ENCODE assay signal across 7 mouse cellular contexts in genomic region chr12:55820119-55820660, GRCm38 (mm10). TPM values are rescaled to one million over a fixed set of nuclear protein-coding genes. Genes with fewer than 3 reads are reported as not detected.
DNase-seq lines count a peak whose midpoint lies in the region; ATAC-seq lines count a peak whose summit lies in the region.

No protein-coding gene starts in this region.

- peaks cover 5% of the 10 kb centered on the region for H3K4me1 ChIP-seq in embryonic facial prominence, embryonic 10.5 days
- no peaks in the 10 kb centered on the region for H3K4me1 ChIP-seq in heart, embryonic 10.5 days
- peaks cover 3% of the 10 kb centered on the region; the same call in 1 of the 2 replicates for H3K4me1 ChIP-seq in kidney, embryonic 15.5 days
- no peaks in the 10 kb centered on the region for H3K4me1 ChIP-seq in lung, embryonic 15.5 days

- H3K9ac ChIP-seq in kidney, embryonic 15.5 days = peak overlapping the region; percentile 88
- H3K9ac ChIP-seq in lung, embryonic 15.5 days = peak overlapping the region; percentile 85

- WGBS in embryonic facial prominence, embryonic 10.5 days = under 1% methylated on average over 35 of the region's 35 CpGs
- under 1% methylated on average over 35 of the region's 35 CpGs for WGBS in heart, embryonic 10.5 days
- whole genome bisulfite sequencing in kidney, embryonic 15.5 days = under 1% methylated on average over 35 of the region's 35 CpGs
- under 1% methylated on average over 35 of the region's 35 CpGs for WGBS in lung, embryonic 15.5 days

- H3K4me2 ChIP-seq in kidney, embryonic 15.5 days = peak overlapping the region; percentile 81
- peak overlapping the region; percentile 75 for H3K4me2 ChIP-seq in lung, embryonic 15.5 days

- H3K4me3 ChIP-seq in embryonic facial prominence, embryonic 10.5 days = peak overlapping the region; percentile 90
- peak overlapping the region; percentile 90 for H3K4me3 ChIP-seq in heart, embryonic 10.5 days
- peak overlapping the region; percentile 81 for H3K4me3 ChIP-seq in kidney, embryonic 15.5 days (replicated peaks)
- H3K4me3 ChIP-seq in lung, embryonic 15.5 days = peak overlapping the region; percentile 84

- ATAC-seq in CD4-positive, CD25-positive, alpha-beta regulatory T cell, adult 4 months = peak; percentile 22
- ATAC-seq in kidney, embryonic 15.5 days (replicated peaks; ENCODE audit: low FRiP score) = peak; percentile 3; the same call in 1 of the 2 replicates
- peak; percentile 58 for ATAC-seq in lung, embryonic 15.5 days (ENCODE audit: borderline replicate concordance, extremely low read depth, low FRiP score, low TSS enrichment)

- peak overlapping the region; percentile 93 for H3K27ac ChIP-seq in embryonic facial prominence, embryonic 10.5 days (replicated peaks)
- H3K27ac ChIP-seq in heart, embryonic 10.5 days = peak overlapping the region; percentile 95
- peak overlapping the region; percentile 96 for H3K27ac ChIP-seq in kidney, embryonic 15.5 days
- H3K27ac ChIP-seq in lung, embryonic 15.5 days = peak overlapping the region; percentile 94

- no peaks in the 10 kb centered on the region for H3K36me3 ChIP-seq in embryonic facial prominence, embryonic 10.5 days (replicated peaks)
- H3K36me3 ChIP-seq in heart, embryonic 10.5 days = no peaks in the 10 kb centered on the region
- H3K36me3 ChIP-seq in kidney, embryonic 15.5 days = no peaks in the 10 kb centered on the region
- no peaks in the 10 kb centered on the region for H3K36me3 ChIP-seq in lung, embryonic 15.5 days

- peak; percentile 71 for DNase-seq in Muller cell, postnatal 12 days (ENCODE audit: inconsistent ontology term)
- DNase-seq in embryonic facial prominence, embryonic 10.5 days (ENCODE audit: low spot score) = no peak
- DNase-seq in heart, embryonic 10.5 days (ENCODE audit: low spot score) = peak; percentile 83
- peak; percentile 36 to 59 for DNase-seq in right cerebral cortex, adult 2 months (ENCODE audit: low spot score in 2 of 2)

- H3K9me3 ChIP-seq in embryonic facial prominence, embryonic 10.5 days = no peaks in the 10 kb centered on the region
- H3K9me3 ChIP-seq in heart, embryonic 10.5 days = no peaks in the 10 kb centered on the region
- no peaks in the 10 kb centered on the region for H3K9me3 ChIP-seq in kidney, embryonic 15.5 days (replicated peaks)
- H3K9me3 ChIP-seq in lung, embryonic 15.5 days = no peaks in the 10 kb centered on the region

- H3K27me3 ChIP-seq in embryonic facial prominence, embryonic 10.5 days (replicated peaks; ENCODE audit: low read depth, poor library complexity, severe bottlenecking) = no peaks in the 10 kb centered on the region
- H3K27me3 ChIP-seq in heart, embryonic 10.5 days (ENCODE audit: insufficient read depth, poor library complexity, severe bottlenecking) = no peaks in the 10 kb centered on the region
- H3K27me3 ChIP-seq in kidney, embryonic 15.5 days = no peaks in the 10 kb centered on the region
- H3K27me3 ChIP-seq in lung, embryonic 15.5 days = no peaks in the 10 kb centered on the region

RNA-seq across cellular contexts. Expression of gene Ralgapa1, which starts 0.8 kb away (rescaled TPM):
- 10 to 100 TPM; 14.0 to 17.4 TPM for polyA plus RNA-seq in CD4-positive, CD25-positive, alpha-beta regulatory T cell, adult 4 months (2017; shearing (Covaris generic))
- polyA plus RNA-seq in embryonic facial prominence, embryonic 10.5 days (2016; fragmentation: Nextera tagmentation; extraction: Ambion mirVana) = 9.7 and 11.0 TPM in 2 replicates
- 13.2 and 13.9 TPM in 2 replicates for polyA plus RNA-seq in heart, embryonic 10.5 days (2016; fragmentation: Nextera tagmentation; extraction: Ambion mirVana)
- polyA plus RNA-seq in kidney, embryonic 15.5 days (2015; fragmentation: Nextera tagmentation; extraction: Ambion mirVana) = 13.2 and 14.0 TPM in 2 replicates
- polyA plus RNA-seq in lung, embryonic 15.5 days (2015; fragmentation: Nextera tagmentation; extraction: Ambion mirVana) = 14.9 and 18.2 TPM in 2 replicates

RNA-seq across cellular contexts. Expression of gene Brms1l, which starts 15.9 kb away (rescaled TPM):
- 10 to 100 TPM; 13.8 to 15.8 TPM for polyA plus RNA-seq in CD4-positive, CD25-positive, alpha-beta regulatory T cell, adult 4 months (2017; shearing (Covaris generic))
- polyA plus RNA-seq in embryonic facial prominence, embryonic 10.5 days (2016; fragmentation: Nextera tagmentation; extraction: Ambion mirVana) = 42.4 and 45.3 TPM in 2 replicates
- 35.2 and 38.7 TPM in 2 replicates for polyA plus RNA-seq in heart, embryonic 10.5 days (2016; fragmentation: Nextera tagmentation; extraction: Ambion mirVana)
- polyA plus RNA-seq in kidney, embryonic 15.5 days (2015; fragmentation: Nextera tagmentation; extraction: Ambion mirVana) = 38.0 and 38.5 TPM in 2 replicates
- polyA plus RNA-seq in lung, embryonic 15.5 days (2015; fragmentation: Nextera tagmentation; extraction: Ambion mirVana) = 48.9 and 49.1 TPM in 2 replicates

Comparison
In these comparisons a context has a peak if more than half of its experiments do, and no peak if none do; other contexts are left out.
1. ATAC-seq: peak in every context shown above with its lines; median percentile 58 in lung, embryonic 15.5 days; 22 in CD4-positive, CD25-positive, alpha-beta regulatory T cell, adult 4 months; 3 in kidney, embryonic 15.5 days.